Mouse (Mus musculus) 3T3-L1 (cell line): ENCODE measurements around the gene Fbxo27.

Experiments
- DNase-seq: peaks from one replicate; pipeline ENCODE4 v3.0.0-alpha.2; 2015; ENCODE audit warnings: low read depth, low spot score

Gene Fbxo27

GRCm38 (mm10) chr7:28741709-28742438 is 49.2 kb downstream of the Fbxo27 start, which contains the start of the genes Mrps12 and Sars2:
Gene Mrps12, minus strand, starts transcription at chr7:28741820.
Gene Sars2, plus strand, starts transcription at chr7:28741992.
- DNase-seq, result peak; percentile 98
